Mouse (Mus musculus) urinary bladder, postnatal 4 days (tissue): ENCODE data around the gene Lgals3.

Experiments used
- DNase-seq, 2 experiments: peaks; one replicate each; pipeline ENCODE4 v3.0.0; 2021 to 2022; ENCODE audit warnings: low spot score in 2 of 2

The Lgals3 gene

DNA sequence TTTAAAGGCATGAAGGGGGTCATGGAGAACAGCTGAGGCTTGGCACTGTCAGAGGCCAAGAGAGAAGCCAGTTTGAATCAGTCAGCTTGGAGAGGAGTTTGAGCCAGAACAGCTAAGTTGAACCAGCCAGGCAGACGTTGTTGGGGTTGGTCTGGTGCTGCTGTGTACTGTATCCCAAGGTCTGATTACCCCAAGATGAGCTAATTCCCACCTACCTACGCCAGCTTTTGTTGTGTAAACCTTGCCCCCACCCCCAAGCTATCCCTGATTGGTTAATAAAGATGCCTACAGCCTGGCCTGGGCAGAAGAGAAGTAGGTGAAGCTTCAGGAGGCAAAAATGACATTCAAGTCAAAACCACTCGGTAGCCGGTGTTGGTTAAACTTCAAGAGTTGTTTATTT lies 54.9 kb downstream of the Lgals3 start:
- DNase-seq: no peak

DNA sequence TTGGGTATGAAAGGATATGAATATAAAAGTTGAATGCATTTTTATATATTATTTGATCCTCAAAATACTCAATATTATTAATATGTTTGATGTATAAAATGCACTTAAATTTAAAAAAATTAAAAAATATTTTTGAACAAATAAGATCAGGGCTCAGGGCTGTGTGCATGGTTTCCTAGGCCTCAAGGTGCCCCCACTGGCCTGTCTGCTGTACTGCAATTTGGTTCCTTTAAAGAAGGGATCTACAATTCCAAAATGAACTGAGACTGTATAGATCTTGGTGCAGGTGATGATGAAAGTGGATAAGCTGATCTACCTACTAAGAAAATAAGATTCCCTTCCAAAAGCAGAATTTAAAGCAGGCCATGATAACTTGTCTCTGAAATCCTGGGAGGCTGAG lies 65.4 kb downstream of the Lgals3 start:
- no peak for DNase-seq
